Mouse (Mus musculus): Measurements from ENCODE around the gene Vmn2r110. TPM values are rescaled to one million over a fixed set of nuclear protein-coding genes. Genes with fewer than 3 reads are reported as not detected.

The Vmn2r110 gene
- not detected in 2 replicates for polyA plus RNA-seq (2012; rRNA removed)
- polyA plus RNA-seq (2014; fragmentation: Nextera tagmentation; extraction: Ambion mirVana): 0.01 TPM in 1 of 2 replicates, not detected in the other

- 17% methylated on average over 1 of the region's 1 CpGs for WGBS (ENCODE audit: insufficient replicate concordance)
- no peaks in the 10 kb centered on the region for H3K4me1 ChIP-seq (replicated peaks; ENCODE audit: control insufficient read depth in 2 of 2, insufficient read depth in 2 of 2, low read length in 1 of 2)
- H3K36me3 ChIP-seq (replicated peaks; ENCODE audit: control insufficient read depth, insufficient read depth, low read depth): no peaks in the 10 kb centered on the region
- TF ChIP-seq EP300 (IDR thresholded peaks at IDR 0.05; ENCODE audit: low read depth): no peak
- TF ChIP-seq CTCF (IDR thresholded peaks at IDR 0.05; ENCODE audit: low read depth): no peak
- no peaks in the 10 kb centered on the region for H3K9me3 ChIP-seq (ENCODE audit: control insufficient read depth, low read length)
- no peak within 1 kb of the TSS for H3K4me2 ChIP-seq (ENCODE audit: low read depth)
- no peak for DNase-seq (ENCODE audit: low read depth in 3 of 3, low spot score in 3 of 3)
- no peak within 1 kb of the TSS for H3K9ac ChIP-seq (replicated peaks)
- H3K27ac ChIP-seq: no peak within 1 kb of the TSS
- H3K27me3 ChIP-seq (ENCODE audit: control insufficient read depth, insufficient read depth, low read length): no peaks in the 10 kb centered on the region
- no peak within 1 kb of the TSS for H3K4me3 ChIP-seq (ENCODE audit: insufficient read depth in 1 of 2, low read depth in 2 of 2, low read length in 2 of 2)
- no peak for ATAC-seq (ENCODE audit: insufficient read depth)
These were observed at the start of gene Vmn2r110 for GRCm38 (mm10) chr17:20596323-20596722. Vmn2r110 (minus strand) TSS chr17:20596423.

DNA sequence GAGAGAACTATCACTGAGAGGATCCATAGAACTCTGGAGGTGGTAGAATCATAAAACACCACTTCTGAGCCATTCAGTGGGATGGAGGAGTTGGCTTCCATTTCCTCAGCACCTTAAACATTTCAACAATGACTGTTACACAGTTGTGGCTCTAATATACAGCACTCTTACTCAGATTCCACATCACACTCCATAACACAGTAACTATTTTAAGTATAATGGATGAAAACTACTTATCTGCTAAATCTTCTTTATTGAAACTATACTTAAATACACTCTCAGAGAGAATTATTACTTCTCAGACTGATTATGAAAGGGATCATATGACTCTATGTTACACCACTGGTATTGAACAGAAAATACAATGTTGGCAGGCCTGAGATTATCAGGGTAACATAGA lies 28.6 kb upstream of the Vmn2r110 start, which contains the start of gene Fpr-rs3:
TSS of gene Fpr-rs3 (minus strand) at position 101 of the 400 bp plus-strand sequence.
- no peak for ATAC-seq (ENCODE audit: insufficient read depth)
- DNase-seq (ENCODE audit: low read depth in 3 of 3, low spot score in 3 of 3): no peak
- TF ChIP-seq EP300 (IDR thresholded peaks at IDR 0.05; ENCODE audit: low read depth) (no peak), CTCF (IDR thresholded peaks at IDR 0.05; ENCODE audit: low read depth) (no peak)
- H3K4me2 ChIP-seq (ENCODE audit: low read depth): no peak within 1 kb of the TSS
- H3K9ac ChIP-seq (replicated peaks): no peak within 1 kb of the TSS
- H3K27me3 ChIP-seq (ENCODE audit: control insufficient read depth, insufficient read depth, low read length): no peaks in the 10 kb centered on the region
- H3K4me1 ChIP-seq (replicated peaks; ENCODE audit: control insufficient read depth in 2 of 2, insufficient read depth in 2 of 2, low read length in 1 of 2): no peaks in the 10 kb centered on the region
- no peaks in the 10 kb centered on the region for H3K9me3 ChIP-seq (ENCODE audit: control insufficient read depth, low read length)
- H3K36me3 ChIP-seq (replicated peaks; ENCODE audit: control insufficient read depth, insufficient read depth, low read depth): no peaks in the 10 kb centered on the region
- H3K4me3 ChIP-seq (ENCODE audit: insufficient read depth in 1 of 2, low read depth in 2 of 2, low read length in 2 of 2): no peak within 1 kb of the TSS
- H3K27ac ChIP-seq: no peak within 1 kb of the TSS

DNA sequence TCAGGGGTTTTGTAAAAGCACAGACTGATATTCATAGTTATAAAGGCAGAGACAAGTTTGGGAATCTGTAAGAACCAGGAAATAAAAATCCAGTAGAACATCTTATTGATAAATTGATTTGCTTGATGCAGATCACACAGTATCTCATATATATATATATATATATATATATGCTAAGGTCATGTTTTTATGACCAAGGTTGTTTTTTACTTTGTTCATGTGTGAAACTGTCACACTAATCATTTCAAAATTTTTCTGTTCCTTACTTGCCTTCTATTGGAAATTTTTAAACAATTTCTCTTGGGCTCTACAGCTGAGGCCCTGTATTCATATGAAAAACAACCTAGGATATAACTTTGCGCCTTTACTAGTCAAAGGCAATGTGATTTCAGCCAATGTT lies 31.6 kb downstream of the Vmn2r110 start, which contains the start of gene Vmn2r109:
TSS of gene Vmn2r109 (minus strand) at position 101 of the 400 bp plus-strand sequence.
- 50% methylated on average over 1 of the region's 1 CpGs for WGBS (ENCODE audit: insufficient replicate concordance)
- H3K36me3 ChIP-seq (replicated peaks; ENCODE audit: control insufficient read depth, insufficient read depth, low read depth): no peaks in the 10 kb centered on the region
- TF ChIP-seq CTCF (IDR thresholded peaks at IDR 0.05; ENCODE audit: low read depth) (no peak), EP300 (IDR thresholded peaks at IDR 0.05; ENCODE audit: low read depth) (no peak)

More for the DNA sequence above, 31.6 kb downstream of the Vmn2r110 start, which contains the start of gene Vmn2r109:
- H3K27me3 ChIP-seq (ENCODE audit: control insufficient read depth, insufficient read depth, low read length): no peaks in the 10 kb centered on the region
- H3K4me1 ChIP-seq (replicated peaks; ENCODE audit: control insufficient read depth in 2 of 2, insufficient read depth in 2 of 2, low read length in 1 of 2): no peaks in the 10 kb centered on the region
- no peak within 1 kb of the TSS for H3K27ac ChIP-seq
- H3K4me3 ChIP-seq (ENCODE audit: insufficient read depth in 1 of 2, low read depth in 2 of 2, low read length in 2 of 2): no peak within 1 kb of the TSS
- DNase-seq (ENCODE audit: low read depth in 3 of 3, low spot score in 3 of 3) (no peak), ATAC-seq (ENCODE audit: insufficient read depth) (no peak)
- H3K9ac ChIP-seq (replicated peaks): no peak within 1 kb of the TSS
- no peak within 1 kb of the TSS for H3K4me2 ChIP-seq (ENCODE audit: low read depth)
- no peaks in the 10 kb centered on the region for H3K9me3 ChIP-seq (ENCODE audit: control insufficient read depth, low read length)

Other genes with a start within 250 kb of the Vmn2r110 start
- not detected in 2 replicates for gene Vmn1r224, start 182.3 kb downstream of the Vmn2r110 start, polyA plus RNA-seq (2012; rRNA removed)
- gene Vmn1r224, start 182.3 kb downstream of the Vmn2r110 start, polyA plus RNA-seq (2014; fragmentation: Nextera tagmentation; extraction: Ambion mirVana): not detected in 2 replicates
- gene Vmn2r108, start 115.1 kb downstream of the Vmn2r110 start, polyA plus RNA-seq (2012; rRNA removed): not detected in 2 replicates
- not detected in 2 replicates for gene Vmn2r108, start 115.1 kb downstream of the Vmn2r110 start, polyA plus RNA-seq (2014; fragmentation: Nextera tagmentation; extraction: Ambion mirVana)
- not detected in 2 replicates for gene Vmn1r225, start 98.3 kb downstream of the Vmn2r110 start, polyA plus RNA-seq (2012; rRNA removed)
- not detected in 2 replicates for gene Vmn1r225, start 98.3 kb downstream of the Vmn2r110 start, polyA plus RNA-seq (2014; fragmentation: Nextera tagmentation; extraction: Ambion mirVana)
- not detected in 2 replicates for gene Vmn2r109, start 31.7 kb downstream of the Vmn2r110 start, polyA plus RNA-seq (2012; rRNA removed)
- gene Vmn2r109, start 31.7 kb downstream of the Vmn2r110 start, polyA plus RNA-seq (2014; fragmentation: Nextera tagmentation; extraction: Ambion mirVana): not detected in 2 replicates
- gene Fpr-rs3, start 28.5 kb upstream of the Vmn2r110 start, polyA plus RNA-seq (2012; rRNA removed): not detected in 2 replicates
- not detected in 2 replicates for gene Fpr-rs3, start 28.5 kb upstream of the Vmn2r110 start, polyA plus RNA-seq (2014; fragmentation: Nextera tagmentation; extraction: Ambion mirVana)
- gene Vmn1r226, start 86.4 kb upstream of the Vmn2r110 start, polyA plus RNA-seq (2012; rRNA removed): not detected in 2 replicates
- not detected in 2 replicates for gene Vmn1r226, start 86.4 kb upstream of the Vmn2r110 start, polyA plus RNA-seq (2014; fragmentation: Nextera tagmentation; extraction: Ambion mirVana)
- gene Vmn1r227, start 133.4 kb upstream of the Vmn2r110 start, polyA plus RNA-seq (2012; rRNA removed): not detected in 2 replicates
- gene Vmn1r227, start 133.4 kb upstream of the Vmn2r110 start, polyA plus RNA-seq (2014; fragmentation: Nextera tagmentation; extraction: Ambion mirVana): not detected in 2 replicates
- not detected in 2 replicates for gene Vmn1r228, start 189.7 kb upstream of the Vmn2r110 start, polyA plus RNA-seq (2012; rRNA removed)
- not detected in 2 replicates for gene Vmn1r228, start 189.7 kb upstream of the Vmn2r110 start, polyA plus RNA-seq (2014; fragmentation: Nextera tagmentation; extraction: Ambion mirVana)
- gene Vmn1r229, start 215.1 kb upstream of the Vmn2r110 start, polyA plus RNA-seq (2012; rRNA removed): not detected in 2 replicates
- gene Vmn1r229, start 215.1 kb upstream of the Vmn2r110 start, polyA plus RNA-seq (2014; fragmentation: Nextera tagmentation; extraction: Ambion mirVana): not detected in 2 replicates
- gene Vmn1r230, start 244.0 kb upstream of the Vmn2r110 start, polyA plus RNA-seq (2012; rRNA removed): not detected in 2 replicates
- gene Vmn1r230, start 244.0 kb upstream of the Vmn2r110 start, polyA plus RNA-seq (2014; fragmentation: Nextera tagmentation; extraction: Ambion mirVana): not detected in 2 replicates

Measured in liver, embryonic 14.5 days (tissue).